Mouse (Mus musculus): ENCODE data around the gene Ubxn2a.

GRCm38 (mm10) chr12:4882086-4882485, 25.4 kb downstream of the Ubxn2a start:
- TF ChIP-seq EP300 (IDR thresholded peaks at IDR 0.05; ENCODE audit: low read depth) (no peak), CTCF (IDR thresholded peaks at IDR 0.05; ENCODE audit: low read depth) (no peak)
